8 mouse cellular contexts compared by ENCODE assay signal in genomic region chr4:143279661-143280060, GRCm38 (mm10). TPM values are rescaled to one million over a fixed set of nuclear protein-coding genes. Genes with fewer than 3 reads are reported as not detected.
DNase-seq lines count a peak whose midpoint lies in the region; ATAC-seq and TF ChIP-seq lines count a peak whose summit lies in the region.

No protein-coding gene starts in this region.

- 34% methylated on average over 12 of the region's 12 CpGs for WGBS in intestine, embryonic 14.5 days
- 65% methylated on average over 12 of the region's 12 CpGs for WGBS in intestine, postnatal 0 days
- WGBS in forebrain, embryonic 10.5 days = 25% methylated on average over 12 of the region's 12 CpGs
- 8% methylated on average over 12 of the region's 12 CpGs for WGBS in hindbrain, embryonic 13.5 days
- 5% methylated on average over 12 of the region's 12 CpGs for WGBS in neural tube, embryonic 14.5 days

- 0 out of 2 replicates have a peak, but pooled peaks cover 3% of the 10 kb centered on the region for H3K9me3 ChIP-seq in intestine, embryonic 14.5 days (ENCODE audit: control insufficient read depth, low read length)
- H3K9me3 ChIP-seq in intestine, postnatal 0 days (ENCODE audit: control insufficient read depth) = no peaks in the 10 kb centered on the region
- peaks cover 5% of the 10 kb centered on the region; the same call in 1 of the 2 replicates for H3K9me3 ChIP-seq in forebrain, embryonic 10.5 days
- H3K9me3 ChIP-seq in hindbrain, embryonic 13.5 days = no peaks in the 10 kb centered on the region
- H3K9me3 ChIP-seq in neural tube, embryonic 14.5 days (ENCODE audit: control insufficient read depth, low read length) = no peaks in the 10 kb centered on the region

- TF ChIP-seq CTCF in intestine, postnatal 0 days (IDR thresholded peaks at IDR 0.05; ENCODE audit: low read depth) = no peak

- peaks cover 12% of the 10 kb centered on the region for H3K4me1 ChIP-seq in intestine, embryonic 14.5 days (replicated peaks; ENCODE audit: control insufficient read depth, insufficient read depth, low read length)
- no peaks in the 10 kb centered on the region for H3K4me1 ChIP-seq in intestine, postnatal 0 days (replicated peaks; ENCODE audit: control insufficient read depth, insufficient read depth, low read length)
- H3K4me1 ChIP-seq in forebrain, embryonic 10.5 days = peaks cover 27% of the 10 kb centered on the region
- H3K4me1 ChIP-seq in hindbrain, embryonic 13.5 days (replicated peaks) = peaks cover 26% of the 10 kb centered on the region
- peaks cover 14% of the 10 kb centered on the region for H3K4me1 ChIP-seq in neural tube, embryonic 14.5 days (ENCODE audit: control insufficient read depth, insufficient read depth, low read length)

- H3K27ac ChIP-seq in intestine, embryonic 14.5 days (ENCODE audit: low read depth) = peak overlapping the region; percentile 76
- H3K27ac ChIP-seq in intestine, postnatal 0 days (ENCODE audit: low read depth, low read length) = no peak overlapping the region
- H3K27ac ChIP-seq in forebrain, embryonic 10.5 days = peak overlapping the region; percentile 87
- peak overlapping the region; percentile 67 for H3K27ac ChIP-seq in hindbrain, embryonic 13.5 days
- H3K27ac ChIP-seq in neural tube, embryonic 14.5 days (ENCODE audit: low read depth, low read length) = peak overlapping the region; percentile 35; the same call in 1 of the 2 replicates

- DNase-seq in intestine, embryonic 14.5 days (ENCODE audit: low spot score) = no peak
- DNase-seq in forebrain, embryonic 10.5 days (ENCODE audit: extremely low spot score, low spot score) = peak; percentile 49
- DNase-seq in ovary, postnatal 14 days (ENCODE audit: low spot score) = no peak
- DNase-seq in thymus, postnatal 10 days (ENCODE audit: low spot score in 2 of 2) = no peak

- H3K27me3 ChIP-seq in intestine, embryonic 14.5 days (replicated peaks; ENCODE audit: control insufficient read depth, insufficient read depth, low read length) = no peaks in the 10 kb centered on the region
- no peaks in the 10 kb centered on the region for H3K27me3 ChIP-seq in intestine, postnatal 0 days (replicated peaks; ENCODE audit: control insufficient read depth, insufficient read depth, low read length)
- no peaks in the 10 kb centered on the region for H3K27me3 ChIP-seq in forebrain, embryonic 10.5 days (ENCODE audit: poor library complexity, severe bottlenecking)
- H3K27me3 ChIP-seq in hindbrain, embryonic 13.5 days = no peaks in the 10 kb centered on the region
- no peaks in the 10 kb centered on the region for H3K27me3 ChIP-seq in neural tube, embryonic 14.5 days (ENCODE audit: control insufficient read depth, insufficient read depth, low read length)

- H3K9ac ChIP-seq in intestine, embryonic 14.5 days (ENCODE audit: low read length) = no peak overlapping the region
- H3K9ac ChIP-seq in intestine, postnatal 0 days (ENCODE audit: low read depth, low read length) = no peak overlapping the region
- no peak overlapping the region for H3K9ac ChIP-seq in hindbrain, embryonic 13.5 days
- H3K9ac ChIP-seq in neural tube, embryonic 14.5 days (replicated peaks; ENCODE audit: low read depth, low read length) = no peak overlapping the region

- H3K4me3 ChIP-seq in intestine, embryonic 14.5 days (ENCODE audit: low read depth, low read length) = no peak overlapping the region
- H3K4me3 ChIP-seq in intestine, postnatal 0 days (ENCODE audit: low read depth, low read length) = no peak overlapping the region
- peak overlapping the region; percentile 7; the same call in 1 of the 2 replicates for H3K4me3 ChIP-seq in forebrain, embryonic 10.5 days
- H3K4me3 ChIP-seq in hindbrain, embryonic 13.5 days = no peak overlapping the region
- no peak overlapping the region for H3K4me3 ChIP-seq in neural tube, embryonic 14.5 days (ENCODE audit: low read depth, low read length)

- no peak overlapping the region for H3K4me2 ChIP-seq in intestine, embryonic 14.5 days (ENCODE audit: low read length)
- H3K4me2 ChIP-seq in intestine, postnatal 0 days (replicated peaks; ENCODE audit: low read depth) = no peak overlapping the region
- H3K4me2 ChIP-seq in hindbrain, embryonic 13.5 days = no peak overlapping the region
- H3K4me2 ChIP-seq in neural tube, embryonic 14.5 days (ENCODE audit: low read depth, low read length) = no peak overlapping the region

- no peaks in the 10 kb centered on the region for H3K36me3 ChIP-seq in intestine, embryonic 14.5 days (ENCODE audit: control insufficient read depth, insufficient read depth, low read length)
- H3K36me3 ChIP-seq in intestine, postnatal 0 days (ENCODE audit: control insufficient read depth, insufficient read depth) = no peaks in the 10 kb centered on the region
- peaks cover 46% of the 10 kb centered on the region for H3K36me3 ChIP-seq in forebrain, embryonic 10.5 days (replicated peaks)
- H3K36me3 ChIP-seq in hindbrain, embryonic 13.5 days = no peaks in the 10 kb centered on the region
- H3K36me3 ChIP-seq in neural tube, embryonic 14.5 days (ENCODE audit: control insufficient read depth, insufficient read depth, low read length) = no peaks in the 10 kb centered on the region

- ATAC-seq in intestine, embryonic 14.5 days (replicated peaks; ENCODE audit: low FRiP score, low TSS enrichment, low read depth) = no peak
- no peak for ATAC-seq in intestine, postnatal 0 days
- peak; percentile 67; the same call in 1 of the 2 replicates for ATAC-seq in hindbrain, embryonic 13.5 days (ENCODE audit: low FRiP score)
- peak; percentile 12; the same call in 1 of the 2 replicates for ATAC-seq in neural tube, embryonic 14.5 days (ENCODE audit: low read depth)
- ATAC-seq in erythroblast, adult 5-6 weeks (replicated peaks; ENCODE audit: low FRiP score, poor library complexity, severe bottlenecking) = no peak

RNA-seq across cellular contexts. Expression of gene Pdpn, which starts 19.7 kb away (rescaled TPM):
- polyA plus RNA-seq in intestine, embryonic 14.5 days (2014; fragmentation: Nextera tagmentation; extraction: Ambion mirVana) = 36.3 and 37.6 TPM in 2 replicates
- polyA plus RNA-seq in intestine, postnatal 0 days (2015; fragmentation: Nextera tagmentation; extraction: Ambion mirVana) = 18.1 and 18.5 TPM in 2 replicates
- 63.6 and 64.9 TPM in 2 replicates for polyA plus RNA-seq in forebrain, embryonic 10.5 days (2016; fragmentation: Nextera tagmentation; extraction: Ambion mirVana)
- polyA plus RNA-seq in hindbrain, embryonic 13.5 days (2015; fragmentation: Nextera tagmentation; extraction: Ambion mirVana) = 71.2 and 77.9 TPM in 2 replicates
- polyA plus RNA-seq in neural tube, embryonic 14.5 days (2014; fragmentation: Nextera tagmentation; extraction: Ambion mirVana) = 25.6 and 40.5 TPM in 2 replicates
- total RNA-seq in erythroblast, adult 5-6 weeks (2015; ENCODE audit: low replicate concordance) = 0.84 TPM in 1 of 2 replicates, not detected in the other
- total RNA-seq in erythroblast, adult 5-6 weeks (2017; ENCODE audit: low replicate concordance) = 0.42 TPM in 1 of 2 replicates, not detected in the other

Comparison
In these comparisons a context has a peak if more than half of its experiments do, and no peak if none do; other contexts are left out.
1. ATAC-seq: peak in hindbrain, embryonic 13.5 days (single experiment) and neural tube, embryonic 14.5 days (single experiment); none in intestine, embryonic 14.5 days (single experiment), intestine, postnatal 0 days (single experiment) and erythroblast, adult 5-6 weeks (single experiment).